Mouse (Mus musculus) R1 (cell line): ENCODE measurements at regions not wholly inside any gene's neighbourhood (a gene's known extent, or its start where the extent isn't known, plus 50 kb on each side); places are given as distances from the start of the nearest gene placed in this dataset.

Experiments used
- DNase-seq: peaks from one replicate; pipeline ENCODE4 v3.0.0-alpha.2; 2018; ENCODE audit warnings: low read depth, low spot score

DNA sequence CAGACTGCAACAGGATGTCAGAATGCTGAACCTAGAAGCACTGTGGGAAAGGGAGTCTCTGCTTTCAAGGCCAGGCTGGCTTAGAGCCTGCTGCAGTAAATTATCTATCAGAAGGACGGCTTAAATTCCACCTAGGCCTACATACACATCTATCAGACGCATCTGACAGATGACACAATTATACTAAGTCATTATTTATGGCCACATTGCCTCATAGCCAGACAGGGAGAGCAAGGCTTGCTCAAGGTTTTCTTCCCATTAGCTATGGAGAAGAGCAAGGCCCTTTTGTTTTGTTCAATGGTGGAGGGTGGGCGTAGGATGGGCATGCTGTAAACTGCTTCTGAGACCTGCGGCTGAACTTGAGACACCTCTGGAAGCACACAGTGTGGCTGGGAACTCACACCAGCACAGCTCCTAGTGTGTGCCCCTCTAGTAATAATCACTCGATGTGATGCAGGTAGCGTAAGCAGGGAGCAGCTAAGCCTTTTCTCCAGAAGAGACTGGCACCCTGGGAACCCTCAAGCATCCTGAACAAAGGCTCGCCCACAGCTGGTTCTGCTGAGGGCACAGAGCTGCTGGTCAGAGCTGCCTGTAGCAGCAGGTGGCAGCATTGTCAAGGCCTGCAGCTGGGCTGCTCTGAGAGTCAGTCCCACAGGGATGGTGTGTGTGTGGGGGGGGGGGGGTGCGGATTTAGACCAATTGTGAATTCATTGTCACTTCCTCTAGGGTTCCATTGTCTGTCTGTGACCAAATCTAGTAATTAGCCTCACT is 406.8 kb upstream of the Adamts16 start:
- DNase-seq: no peak

- no peak for DNase-seq
Observed at GRCm38 (mm10) chr13:71247241-71247640, 405.6 kb upstream of the Adamts16 start.

DNA sequence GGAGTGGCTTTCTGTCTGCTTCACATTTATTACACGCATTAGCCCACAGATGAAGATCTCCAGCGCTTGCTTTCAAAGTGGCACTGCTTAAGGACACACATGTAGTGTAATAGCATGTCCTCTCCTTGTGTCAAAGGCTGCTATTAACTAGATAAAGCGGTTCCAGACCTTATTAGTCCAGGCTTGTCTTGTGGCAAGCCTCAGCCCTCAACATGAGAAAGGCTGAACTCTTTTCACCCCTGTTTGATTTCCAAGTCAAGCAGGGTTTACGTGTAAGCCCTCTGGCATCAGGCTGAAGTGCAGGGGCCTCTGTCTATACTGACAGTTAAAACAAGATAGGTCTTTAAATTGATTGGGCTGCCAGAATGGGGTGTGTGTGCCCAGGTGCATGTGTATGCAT is 403.7 kb upstream of the Adamts16 start:
- DNase-seq: no peak

DNA sequence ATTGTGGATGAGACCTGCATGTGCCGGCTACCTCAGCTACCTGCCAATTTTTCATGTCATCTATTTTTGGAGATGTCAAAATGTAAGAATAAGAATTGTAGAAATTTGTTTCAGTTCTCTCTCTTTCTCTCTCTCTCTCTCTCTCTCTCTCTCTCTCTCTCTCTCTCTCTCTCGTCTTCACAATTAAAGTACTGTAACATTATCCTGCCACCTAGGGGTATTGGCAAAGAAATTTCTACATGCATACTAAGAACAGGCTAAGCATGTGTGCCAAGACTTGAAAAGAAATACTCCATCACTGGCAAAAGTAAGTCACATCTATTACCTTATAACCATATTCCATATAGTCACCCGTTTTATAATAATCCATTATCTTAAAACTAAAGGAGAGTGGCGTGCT is 398.2 kb upstream of the Adamts16 start:
- no peak for DNase-seq

- DNase-seq: no peak
Observed at GRCm38 (mm10) chr13:71235338-71235737, 393.7 kb upstream of the Adamts16 start.

GRCm38 (mm10) chr13:71231182-71231581 is 389.6 kb upstream of the Adamts16 start:
- no peak for DNase-seq

- DNase-seq: peak; percentile 4
Observed at GRCm38 (mm10) chr13:71214776-71215175, 373.2 kb upstream of the Adamts16 start.

DNA sequence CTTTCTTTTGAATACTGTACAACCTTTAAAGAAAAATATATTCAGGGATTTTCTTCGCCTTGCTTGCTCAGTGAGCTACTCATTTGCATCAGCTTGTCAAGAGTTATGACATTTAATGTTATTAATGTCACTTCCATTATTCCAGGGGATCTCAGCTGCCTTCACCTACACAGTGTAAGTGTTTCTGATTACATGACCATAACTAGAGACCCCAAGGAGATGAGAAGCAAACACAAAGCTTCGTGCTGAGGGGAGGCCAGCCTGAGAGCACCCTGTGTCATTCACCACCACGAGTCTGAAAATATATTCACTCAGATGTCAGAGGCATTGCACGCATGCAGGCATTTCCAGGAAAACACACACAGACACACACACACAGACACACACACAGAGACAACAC is 369.8 kb upstream of the Adamts16 start:
- no peak for DNase-seq

DNA sequence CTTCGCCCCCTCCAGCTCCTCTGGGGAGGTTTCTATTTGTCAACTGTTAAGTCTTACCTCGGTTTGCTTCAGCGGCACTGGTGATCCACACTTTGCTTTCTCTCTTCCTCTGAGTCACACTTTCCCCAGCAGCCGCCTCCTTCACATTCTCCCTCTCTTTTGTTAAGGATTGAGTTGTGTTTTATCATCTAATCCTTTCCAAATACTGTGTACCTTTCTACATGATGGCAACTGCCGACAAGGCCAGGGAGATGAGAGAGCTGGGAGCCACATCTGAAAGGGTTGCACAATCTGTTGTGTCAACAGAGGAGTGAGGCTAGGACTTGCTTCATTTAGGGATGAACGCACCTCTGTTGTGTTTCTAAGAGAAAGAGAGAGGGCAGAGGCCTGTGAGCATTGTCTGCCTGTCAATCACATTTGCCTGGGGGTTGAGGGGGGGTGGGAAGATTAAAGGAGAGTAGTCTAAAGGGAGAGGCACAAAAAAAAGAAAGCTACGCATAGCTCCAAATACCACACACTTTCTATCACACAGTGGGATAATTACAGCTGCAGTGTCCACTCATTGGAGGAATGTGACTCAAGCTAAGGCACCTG is 369.1 kb upstream of the Adamts16 start:
- no peak for DNase-seq

GRCm38 (mm10) chr13:71205708-71206107 is 364.1 kb upstream of the Adamts16 start:
- DNase-seq: no peak

DNA sequence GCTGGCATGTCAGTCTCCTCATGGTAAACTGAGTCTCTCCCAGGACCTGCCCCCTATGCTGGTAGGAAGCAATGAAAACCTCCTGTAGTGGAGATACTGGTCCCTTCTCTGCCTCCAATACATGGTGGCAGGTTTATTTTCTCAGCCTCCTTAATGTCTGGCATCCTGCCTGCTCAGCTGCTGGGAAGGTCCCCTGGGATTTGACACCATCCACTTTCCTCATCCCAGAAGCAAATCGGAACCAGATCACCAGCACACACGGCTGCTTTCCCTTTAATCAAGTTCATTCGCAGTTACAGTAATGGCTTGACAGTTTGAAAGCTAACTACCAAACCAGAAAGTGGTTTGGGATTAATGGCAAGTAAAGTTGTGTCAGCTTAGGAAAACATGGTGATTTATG is 359.0 kb upstream of the Adamts16 start:
- no peak for DNase-seq

DNA sequence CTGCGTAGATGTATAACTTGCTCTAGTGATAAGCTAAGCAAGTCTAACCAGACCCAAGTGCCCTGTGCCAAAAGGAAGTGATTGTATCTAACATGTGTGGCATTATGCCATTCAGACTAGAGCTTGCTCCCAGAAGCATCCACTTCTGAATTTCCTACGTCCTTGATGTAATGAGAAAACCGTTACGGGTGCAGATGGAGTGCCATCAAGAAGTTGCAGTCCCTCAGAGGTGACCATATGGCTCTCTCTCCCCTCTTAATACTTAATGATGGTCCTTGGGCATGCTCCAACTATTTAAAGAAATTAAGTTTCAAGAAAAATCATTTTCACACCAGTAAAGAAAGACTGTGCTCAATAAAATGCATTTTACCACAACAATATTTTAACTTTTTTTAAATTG is 354.1 kb upstream of the Adamts16 start:
- no peak for DNase-seq

GRCm38 (mm10) chr13:71184500-71184899 is 342.9 kb upstream of the Adamts16 start:
- DNase-seq: no peak

GRCm38 (mm10) chr13:71179083-71179482 is 337.5 kb upstream of the Adamts16 start:
- DNase-seq: no peak

DNA sequence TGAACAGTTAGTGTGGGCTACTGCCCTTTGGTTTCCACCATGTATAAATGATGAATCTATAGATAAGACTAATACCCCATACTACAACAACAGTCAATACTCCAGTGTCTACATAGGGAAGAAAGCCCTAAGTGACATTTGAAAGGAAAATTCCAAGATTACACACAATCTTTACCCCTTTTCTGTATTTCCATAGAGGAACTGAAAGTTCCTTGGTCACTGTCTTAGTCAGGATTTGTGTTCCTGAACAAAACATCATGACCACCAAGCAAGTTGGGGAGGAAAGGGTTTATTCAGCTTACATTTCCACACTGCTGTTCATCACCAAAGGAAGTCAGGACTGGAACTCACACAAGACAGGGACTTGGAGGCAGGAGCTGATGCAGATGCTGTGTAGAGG is 332.7 kb upstream of the Adamts16 start:
- no peak for DNase-seq

- no peak for DNase-seq
Observed at GRCm38 (mm10) chr13:71166226-71166625, 324.6 kb upstream of the Adamts16 start.

DNA sequence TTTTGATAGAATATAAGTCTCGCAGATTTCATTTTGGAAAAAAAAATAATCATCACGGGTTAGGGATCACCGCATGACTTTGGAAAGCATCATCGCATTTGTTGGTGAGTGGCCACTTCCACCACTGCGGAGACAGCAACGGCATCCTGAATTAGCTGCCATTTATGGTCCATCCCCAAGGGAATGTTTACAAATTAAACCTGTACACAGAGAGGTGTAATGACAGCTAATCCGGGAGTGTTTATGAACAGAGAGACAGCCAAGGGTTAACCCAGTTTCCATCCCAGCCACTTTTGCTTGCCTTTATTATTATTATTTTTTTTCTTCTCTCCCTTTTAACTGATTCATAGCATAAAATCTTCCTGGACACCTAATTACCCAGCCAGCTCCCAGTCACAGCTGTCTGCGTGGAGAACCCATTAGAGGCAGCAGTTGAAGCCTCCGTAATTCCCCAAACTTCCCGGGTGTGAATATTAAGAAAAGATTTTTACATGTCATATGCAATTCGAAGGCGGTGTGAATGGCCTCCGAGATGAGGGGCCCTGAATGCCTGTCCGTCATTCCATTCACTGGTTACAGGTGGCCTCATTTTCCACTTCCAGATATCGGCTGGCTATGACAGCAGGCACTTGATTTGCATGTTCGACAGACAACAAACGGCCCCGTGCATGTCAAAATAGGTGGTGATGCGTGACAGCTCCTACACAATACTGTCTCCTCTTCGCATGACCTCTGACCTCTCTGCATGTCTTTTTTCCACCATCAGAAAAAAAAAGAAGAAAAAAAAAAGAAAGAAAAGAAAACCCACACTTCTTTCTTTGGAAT is 323.7 kb upstream of the Adamts16 start:
- no peak for DNase-seq

DNA sequence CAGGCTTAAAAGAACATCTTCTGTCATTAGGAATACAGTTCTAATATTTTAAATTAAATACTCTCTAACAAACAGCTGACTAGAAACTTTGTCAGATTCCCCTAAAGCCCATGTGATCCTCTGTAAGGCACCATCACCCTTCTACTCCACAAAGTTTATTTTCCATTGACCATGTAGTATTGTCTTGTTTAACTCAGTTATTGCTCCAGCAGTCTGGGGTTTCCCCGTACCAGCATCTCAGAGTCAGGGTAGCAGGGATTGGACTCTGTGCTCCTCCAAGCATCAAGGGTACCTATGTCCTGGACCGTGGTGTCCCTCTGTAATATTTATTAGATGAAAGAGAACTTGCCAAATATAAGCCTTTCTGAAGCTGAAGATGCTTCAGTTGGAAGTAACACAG is 322.4 kb upstream of the Adamts16 start:
- DNase-seq: no peak

DNA sequence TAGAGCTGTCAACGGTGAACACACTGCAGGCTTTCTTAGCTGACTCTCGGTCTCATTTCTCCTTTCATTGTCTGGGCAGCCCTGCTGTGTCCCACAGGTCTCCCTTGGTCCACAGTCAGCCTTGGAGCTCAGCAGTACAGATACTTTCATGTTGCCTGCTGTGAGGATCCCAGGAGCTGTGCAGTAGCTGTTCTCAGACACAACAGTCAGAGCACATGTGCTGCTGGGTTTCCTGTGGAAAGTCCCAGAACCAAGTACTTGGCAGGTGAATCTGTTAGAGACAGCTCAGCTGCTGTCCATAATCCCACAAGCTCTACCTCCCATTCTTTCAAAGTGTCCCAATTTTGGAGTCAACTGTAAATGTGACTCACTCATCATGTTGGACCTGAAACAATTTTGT is 321.3 kb upstream of the Adamts16 start:
- no peak for DNase-seq

DNA sequence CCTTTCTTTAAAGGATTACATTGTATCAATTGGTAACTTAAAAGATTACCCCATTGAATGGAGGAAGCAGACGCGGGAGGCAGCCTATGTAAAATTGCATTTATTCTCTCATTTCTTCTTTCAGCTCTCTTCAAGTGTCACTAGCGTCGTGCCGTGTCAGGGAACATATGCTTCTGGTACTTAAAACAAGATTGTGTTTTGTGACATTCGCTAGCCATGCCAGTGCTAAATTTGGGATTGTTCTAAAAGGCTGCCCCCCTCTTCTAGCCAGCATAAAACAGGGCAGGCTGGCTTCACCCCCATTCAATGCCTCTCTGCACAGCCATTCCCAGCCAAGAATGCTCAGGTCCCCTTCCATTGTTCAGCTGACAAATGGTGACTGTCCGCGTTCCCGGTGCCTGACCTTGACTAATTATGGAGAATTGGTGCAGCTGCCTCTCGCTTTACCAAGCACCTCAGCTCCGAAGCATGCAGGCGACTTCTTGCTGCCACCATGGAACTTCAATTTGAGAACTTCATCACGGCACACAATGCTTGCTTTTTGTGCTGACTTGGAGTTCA is 316.8 kb upstream of the Adamts16 start:
- DNase-seq: no peak

DNA sequence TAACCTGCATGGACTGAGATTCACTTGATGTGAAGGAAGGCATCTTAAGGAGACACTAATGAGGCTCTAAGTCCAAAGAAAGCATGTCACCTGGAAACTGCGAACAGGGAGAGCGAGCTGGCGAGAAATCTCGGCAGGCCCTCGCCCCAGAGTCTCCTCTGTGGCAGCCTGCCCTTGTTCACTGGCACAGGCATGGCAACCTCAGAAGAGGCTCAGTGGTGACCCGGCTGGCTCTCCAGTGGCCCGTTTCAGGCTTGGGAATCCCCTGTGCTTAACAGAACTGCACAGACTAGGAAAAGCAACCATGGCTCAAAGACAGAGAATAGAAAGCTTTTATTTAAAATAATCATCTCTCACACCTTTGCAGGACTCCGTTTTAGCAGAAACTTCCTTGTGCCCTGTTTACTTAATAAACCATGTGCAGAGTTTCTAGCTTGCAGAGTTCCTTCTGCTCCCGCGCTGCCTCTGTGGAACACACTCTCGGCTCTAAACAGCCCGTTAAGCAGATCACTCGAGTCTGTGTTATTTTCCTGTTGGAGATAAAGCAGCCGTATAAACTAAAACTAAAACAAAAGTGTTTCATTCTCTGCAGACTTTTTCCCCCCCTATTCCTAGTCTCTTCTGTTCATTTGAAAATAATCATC is 316.2 kb upstream of the Adamts16 start:
- DNase-seq: no peak

DNA sequence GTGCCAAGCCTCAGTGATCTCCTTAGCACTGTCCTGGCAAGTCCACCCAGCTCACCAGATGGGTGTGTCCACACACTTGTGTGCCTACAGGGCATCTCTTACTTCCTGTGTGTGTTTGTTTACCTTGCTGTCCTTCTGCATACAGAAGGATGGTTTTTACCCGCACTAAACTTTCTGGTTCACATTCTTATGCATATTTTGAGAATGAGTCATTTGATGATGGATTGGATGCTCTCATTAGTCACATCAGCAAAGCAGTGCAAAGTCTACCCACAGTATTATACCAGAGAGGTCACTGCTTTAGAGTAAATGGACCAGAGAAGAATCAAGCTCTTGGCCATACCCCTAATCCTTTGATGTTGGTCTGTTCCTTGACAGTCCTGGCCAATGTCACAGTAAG is 308.5 kb upstream of the Adamts16 start:
- DNase-seq: no peak
